Mouse (Mus musculus): ENCODE results near the gene Hrh1.

Hrh1 gene

DNA sequence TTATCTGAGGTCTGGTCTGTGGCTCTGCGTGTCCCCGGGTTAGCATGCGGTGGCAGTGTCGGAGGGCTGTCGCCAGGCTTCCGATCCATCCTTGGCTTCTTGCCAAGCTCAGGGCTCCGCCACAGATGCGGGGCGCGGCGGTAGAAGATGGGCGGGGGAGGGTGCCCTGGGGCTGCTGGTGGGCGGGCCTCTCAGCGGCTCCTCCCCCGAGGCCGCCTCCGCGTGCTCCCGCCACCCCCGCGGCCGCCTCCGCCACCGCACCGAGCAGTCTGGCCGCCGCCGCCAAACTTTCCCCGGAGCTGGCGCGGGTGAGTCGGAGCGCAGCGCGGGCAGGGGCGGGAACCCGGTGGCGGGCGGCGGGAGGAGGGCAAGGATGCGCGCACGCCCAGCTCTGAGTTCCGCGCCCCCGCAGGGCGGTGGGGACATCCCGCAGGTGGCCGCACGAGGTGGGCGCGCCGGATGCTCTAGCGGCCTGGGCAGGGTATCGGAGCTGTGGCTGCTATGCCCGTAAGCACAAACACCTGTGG is at the start of gene Hrh1:
Hrh1 (plus strand) TSS at position 246 of the 527 bp plus-strand sequence.
- DNase-seq = peak; percentile 62

DNA sequence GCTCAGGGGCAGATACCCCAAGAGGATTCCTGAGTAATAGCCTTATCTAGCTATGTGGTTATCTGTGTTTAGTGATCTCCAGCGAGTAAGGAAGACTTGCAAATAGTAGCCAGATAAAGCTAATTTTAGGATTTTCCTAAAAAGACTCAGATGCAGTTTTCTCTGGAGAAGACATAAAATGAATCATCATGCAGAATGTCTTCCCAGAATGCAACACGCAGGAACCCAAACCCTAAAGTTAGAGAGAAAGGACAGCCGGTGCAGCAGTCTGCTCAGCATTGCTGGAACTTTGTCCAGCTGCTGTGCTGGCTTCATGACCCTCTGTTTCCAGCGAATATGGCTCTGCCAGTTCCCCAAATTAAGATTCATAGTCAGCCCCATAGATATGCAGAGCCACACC is 43.1 kb upstream of the Hrh1 start:
- no peak for DNase-seq

DNA sequence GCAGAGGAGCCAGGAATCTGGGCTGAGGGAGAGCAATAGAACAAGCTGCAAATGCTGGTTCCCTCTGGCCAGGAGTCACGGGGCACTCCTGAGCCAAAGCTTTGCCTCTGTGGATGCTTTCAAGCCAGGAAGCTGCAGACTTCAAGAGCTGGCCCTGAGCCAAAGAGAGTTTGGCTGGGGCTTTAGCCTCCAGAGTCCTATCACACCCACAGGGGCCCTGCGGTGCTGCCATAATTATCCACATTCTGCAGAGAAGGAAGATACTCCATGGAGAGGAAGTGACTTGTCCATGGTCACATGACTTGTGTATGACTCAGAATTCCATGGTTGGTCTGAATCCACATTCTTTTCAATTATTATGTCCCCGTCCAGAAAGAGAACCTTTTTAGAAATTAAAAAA is 39.6 kb upstream of the Hrh1 start:
- peak; percentile 47 for DNase-seq

DNA sequence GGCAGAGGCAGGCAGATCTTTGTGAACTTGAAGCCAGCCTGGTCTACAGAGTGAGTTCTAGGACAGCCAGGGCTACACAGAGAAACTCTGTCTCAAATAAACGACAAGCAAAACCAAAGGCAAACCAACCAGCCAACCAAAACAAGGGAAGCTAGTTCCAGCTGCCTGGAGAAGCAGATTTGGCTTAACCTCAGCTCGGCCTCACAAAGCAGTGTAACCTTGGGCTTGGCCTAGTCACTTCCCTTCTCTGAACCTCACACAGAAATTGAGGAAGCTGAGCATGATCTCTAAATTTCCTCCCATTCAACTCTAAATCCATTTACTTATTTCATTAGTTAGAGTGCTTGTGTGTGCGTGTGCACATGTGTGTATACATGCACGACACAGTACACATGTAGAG is 35.4 kb upstream of the Hrh1 start:
- no peak for DNase-seq

DNA sequence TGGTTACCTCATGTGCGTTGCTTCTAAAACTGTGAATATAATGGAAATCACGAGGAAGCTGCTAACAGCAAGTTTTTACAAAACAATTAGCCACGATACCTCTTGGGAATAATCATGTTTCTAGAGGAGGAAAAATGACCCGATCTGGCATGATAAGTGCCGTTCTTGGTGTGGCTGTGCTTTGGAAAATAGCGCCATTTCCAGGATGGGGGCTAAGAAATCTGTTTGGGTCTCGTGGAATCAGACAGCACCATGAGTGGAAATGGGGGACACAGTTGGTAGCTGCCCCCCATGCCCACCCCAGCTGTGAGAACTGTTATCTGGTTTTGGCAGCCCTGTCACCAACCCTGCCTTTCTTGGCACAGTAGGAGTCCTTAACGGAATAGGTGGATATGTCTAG is 34.0 kb upstream of the Hrh1 start:
- DNase-seq = no peak

DNA sequence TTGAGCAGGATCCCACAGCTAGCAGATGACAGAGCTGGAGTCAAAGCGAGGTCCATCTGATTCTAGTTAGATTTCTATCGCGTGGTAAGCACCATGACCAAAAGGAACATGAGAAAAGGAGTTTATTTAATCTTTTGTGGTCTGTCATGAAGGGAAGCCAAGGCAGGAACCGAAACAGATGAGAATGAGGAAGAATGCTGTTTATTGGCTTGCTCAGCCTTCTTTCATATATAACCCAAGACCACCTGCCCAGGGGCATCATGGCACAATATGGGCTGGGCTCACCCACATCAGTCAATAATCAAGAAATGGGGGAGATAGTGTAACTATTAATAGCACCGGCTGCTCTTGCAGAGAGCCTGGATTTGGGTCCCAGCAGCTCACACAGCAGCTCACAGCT is 33.0 kb upstream of the Hrh1 start:
- no peak for DNase-seq

DNA sequence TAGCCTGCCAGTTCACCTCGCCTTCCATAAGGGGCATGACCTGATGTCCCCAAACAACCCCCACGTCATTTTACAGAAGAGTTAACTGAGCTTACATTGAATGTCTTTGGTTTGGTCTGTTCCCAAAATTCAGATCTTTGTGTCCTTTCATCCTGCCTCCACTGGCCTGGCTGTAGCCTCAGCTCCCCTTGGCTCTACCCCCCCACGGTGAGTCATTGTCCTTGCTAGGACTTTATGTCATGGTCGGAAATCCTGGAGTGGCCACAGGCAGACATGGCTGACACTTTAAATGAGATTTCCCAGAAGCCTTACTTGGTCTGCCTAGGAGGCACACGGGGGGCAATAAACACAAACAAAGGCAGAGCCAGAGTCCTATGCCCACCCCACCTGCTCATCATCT is 31.5 kb upstream of the Hrh1 start:
- no peak for DNase-seq

DNA sequence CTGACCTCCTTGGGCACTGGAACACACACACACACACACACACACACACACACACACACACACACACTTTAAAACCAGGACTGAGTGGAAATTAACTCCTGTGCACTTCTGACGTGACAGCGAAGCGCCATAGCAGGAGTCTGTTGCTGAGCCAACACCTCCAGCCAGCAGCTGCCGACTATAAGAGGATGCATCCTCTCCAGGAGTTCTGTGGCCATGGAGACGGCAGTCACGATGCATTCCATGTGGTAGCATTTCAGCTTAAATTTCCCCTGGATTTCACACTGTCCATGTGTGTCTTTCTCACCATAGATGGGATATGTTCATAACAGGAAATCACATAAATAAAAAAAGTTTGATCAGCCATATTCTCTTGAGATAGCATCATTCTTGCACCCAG is 30.1 kb upstream of the Hrh1 start:
- DNase-seq = peak; percentile 26

DNA sequence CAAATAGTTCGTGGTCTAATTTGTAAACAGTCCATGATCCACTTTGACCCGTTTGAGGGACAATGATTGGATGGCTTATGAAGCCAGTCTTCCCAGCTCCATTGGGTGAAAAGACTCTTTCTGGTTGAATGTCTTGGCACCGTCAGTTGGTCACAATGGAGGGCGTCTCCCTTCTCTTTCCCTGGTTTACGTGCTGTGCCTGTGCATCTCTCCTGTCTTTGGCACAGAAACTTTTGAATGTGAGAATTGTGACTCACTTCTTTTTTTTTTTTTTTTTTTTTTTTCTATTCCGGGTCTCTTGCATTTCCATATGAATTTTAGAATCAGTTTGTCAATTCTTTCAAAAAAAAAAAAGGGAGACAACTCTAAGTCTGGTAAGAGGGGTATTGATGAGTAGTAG is 29.5 kb upstream of the Hrh1 start:
- no peak for DNase-seq

DNA sequence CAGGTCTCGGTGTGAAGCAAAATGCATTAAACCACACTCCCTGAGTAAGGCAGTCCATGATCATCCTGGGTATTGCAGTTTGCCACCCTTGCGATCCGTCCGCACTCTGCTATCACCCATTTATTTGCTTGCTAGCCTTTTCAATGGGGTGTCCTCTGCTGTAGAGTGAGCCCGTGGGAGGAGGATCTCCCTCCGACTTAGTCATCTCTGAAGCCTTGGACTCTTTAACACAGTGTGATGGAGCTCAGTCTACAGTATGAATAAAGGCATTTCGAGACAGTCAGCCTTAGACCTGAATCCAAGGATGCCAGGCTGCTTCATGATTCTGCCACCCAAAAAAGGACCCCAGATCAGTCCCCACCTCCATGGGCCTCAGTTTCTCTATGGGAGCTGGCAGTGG is 25.0 kb upstream of the Hrh1 start:
- DNase-seq = no peak

DNA sequence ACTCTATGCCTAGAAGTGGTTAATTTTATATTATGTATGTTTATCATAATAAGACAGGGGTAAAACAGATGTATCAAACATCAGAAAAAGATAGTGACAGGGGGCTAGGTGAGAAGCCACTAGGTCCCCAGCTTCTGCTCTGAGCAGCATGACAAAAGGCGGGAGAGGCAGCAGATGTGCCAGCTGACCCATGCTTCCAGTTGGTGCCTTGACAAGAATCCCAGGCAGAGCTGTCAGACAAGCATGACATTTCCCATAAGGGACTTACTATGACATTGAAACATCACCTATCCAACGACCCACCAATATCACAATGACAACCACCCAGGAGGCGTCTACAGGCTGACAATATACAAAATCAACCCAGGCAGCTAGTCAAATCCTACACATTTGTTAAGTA is 16.9 kb upstream of the Hrh1 start:
- DNase-seq = no peak

DNA sequence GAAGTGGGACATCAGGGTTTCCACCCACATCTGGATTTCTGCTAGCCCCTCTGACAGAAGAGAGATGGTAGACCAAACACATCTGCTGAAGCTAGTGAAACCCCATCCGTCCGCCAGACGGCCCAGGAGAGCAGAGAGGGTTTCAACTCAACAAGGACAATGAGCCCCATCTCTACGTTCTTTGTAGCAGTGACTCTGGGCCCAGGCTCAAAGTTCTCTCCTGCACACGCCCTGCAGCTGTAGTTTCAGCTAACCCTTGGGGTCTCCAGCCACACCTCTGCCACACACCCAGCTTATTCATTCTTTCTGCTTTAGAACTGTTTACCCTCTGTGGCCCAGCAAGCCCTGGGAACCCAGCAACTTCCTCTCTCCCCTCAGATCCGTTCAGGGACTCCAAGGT is 10.4 kb upstream of the Hrh1 start:
- no peak for DNase-seq

DNA sequence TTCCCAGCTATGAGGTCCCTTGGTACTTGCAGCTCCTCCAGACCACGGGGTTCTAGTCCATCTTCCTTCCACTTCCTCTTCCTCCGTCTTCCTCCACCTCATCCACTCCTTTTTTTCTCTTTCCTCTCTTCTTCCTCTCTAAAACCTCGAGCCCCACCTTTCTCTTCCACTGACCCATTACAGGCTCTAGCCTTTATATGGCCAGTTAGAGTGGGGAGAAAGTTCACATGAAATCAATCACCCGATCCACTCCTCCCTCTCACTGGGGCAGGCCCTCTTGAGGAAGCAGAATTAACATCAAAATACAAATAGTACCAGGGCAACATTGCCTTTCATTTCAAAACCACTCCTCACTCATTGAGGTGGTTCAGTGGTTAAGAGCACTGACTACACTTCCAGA is 9.9 kb upstream of the Hrh1 start:
- no peak for DNase-seq

DNA sequence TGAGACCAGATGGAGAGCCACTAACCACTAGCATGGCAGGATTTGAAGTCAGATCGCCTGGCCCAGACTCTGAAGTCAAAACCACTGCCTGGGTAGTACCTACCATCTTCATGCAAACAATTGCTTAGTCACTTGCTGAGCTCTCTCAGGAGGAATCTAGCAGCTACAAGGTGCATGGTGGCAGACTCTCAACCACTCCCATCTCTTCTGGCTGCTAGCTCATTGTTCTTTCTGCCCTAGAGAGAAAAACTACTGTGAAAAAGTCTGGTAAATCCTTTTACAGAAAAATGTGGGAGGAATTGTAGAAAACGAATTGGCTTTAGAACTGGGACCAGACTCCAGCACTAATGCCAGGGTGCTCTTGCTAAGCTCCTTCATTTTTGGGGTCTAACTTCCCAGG is 7.6 kb upstream of the Hrh1 start:
- DNase-seq = no peak

DNA sequence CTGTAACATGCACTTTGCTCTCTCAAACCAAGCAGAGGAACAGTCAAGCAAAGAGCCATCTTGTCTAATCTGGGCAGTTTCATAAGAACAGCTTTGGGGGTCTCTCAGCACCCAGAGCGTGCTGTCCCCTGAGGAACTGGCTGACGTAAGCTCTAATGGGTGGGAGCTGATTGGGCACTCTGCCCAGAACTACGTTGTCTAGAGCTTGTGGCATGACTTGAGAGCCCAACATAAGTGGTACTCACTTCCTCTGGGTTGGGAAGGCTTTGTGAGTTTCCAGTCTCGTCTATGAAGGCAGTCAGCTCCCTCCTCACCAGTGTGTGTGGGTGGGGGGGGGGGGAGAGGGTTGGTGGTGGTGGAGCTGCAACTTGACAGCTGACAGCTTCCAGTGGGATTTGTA is 2.8 kb upstream of the Hrh1 start:
- DNase-seq = no peak

DNA sequence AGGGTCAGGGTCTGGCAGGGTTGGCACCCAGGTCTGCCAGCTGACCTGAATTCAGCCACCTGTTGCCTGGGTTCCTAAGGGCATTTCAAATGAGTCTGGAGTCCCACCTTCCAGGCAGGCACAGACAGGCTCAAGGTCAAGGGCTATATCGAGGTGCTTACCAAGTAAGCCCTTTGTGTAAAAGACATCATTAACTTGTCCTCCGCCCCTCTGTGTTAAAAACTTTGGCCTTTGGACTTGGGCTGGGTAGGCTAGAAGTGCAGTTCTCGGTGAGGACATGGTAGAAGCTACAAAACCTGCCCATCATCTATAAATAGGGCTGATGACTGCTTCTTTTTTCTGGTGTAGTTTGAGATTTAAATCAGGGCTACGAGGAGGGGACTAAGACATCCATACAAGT is 1.1 kb upstream of the Hrh1 start:
- no peak for DNase-seq

DNA sequence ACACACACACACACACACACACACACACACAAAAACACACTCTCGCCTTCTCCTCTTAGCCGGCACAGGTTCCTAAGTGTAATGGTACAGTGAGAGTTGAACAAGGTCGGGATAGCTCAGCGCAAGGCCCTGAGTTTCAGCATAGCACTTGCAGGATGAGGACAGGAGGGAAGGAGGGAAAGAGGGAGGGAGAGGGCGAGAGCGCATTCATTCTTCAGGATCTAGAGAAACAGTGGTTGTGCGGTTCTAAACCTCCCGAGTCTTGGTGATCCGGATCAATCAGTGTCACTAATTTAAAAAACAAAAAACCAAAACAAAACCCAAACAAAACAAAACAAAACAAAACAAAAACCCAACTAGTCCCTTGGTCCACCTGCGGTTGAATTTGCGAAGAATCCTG is 456 bp upstream of the Hrh1 start:
- DNase-seq = no peak

DNA sequence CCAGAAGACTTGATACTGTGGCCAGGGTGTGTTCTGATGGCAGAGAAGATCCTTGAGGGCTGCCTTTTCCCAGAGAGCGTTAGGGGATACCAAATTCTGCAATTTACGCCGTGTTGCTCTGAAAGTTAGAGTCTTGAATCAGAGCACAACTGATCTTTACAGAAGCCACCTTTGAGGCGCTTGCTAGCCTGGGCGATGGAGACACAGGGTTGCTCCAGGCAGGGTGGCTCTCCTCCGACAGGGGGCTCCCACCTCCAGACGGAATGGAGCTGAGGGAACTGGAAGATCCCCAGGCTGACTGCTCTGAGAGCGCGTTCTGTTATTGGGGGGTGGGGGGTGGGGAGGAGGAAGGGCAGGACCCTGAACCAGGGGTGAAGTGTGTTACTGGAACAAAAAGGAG is 890 bp downstream of the Hrh1 start:
- peak; percentile 75 for DNase-seq

DNA sequence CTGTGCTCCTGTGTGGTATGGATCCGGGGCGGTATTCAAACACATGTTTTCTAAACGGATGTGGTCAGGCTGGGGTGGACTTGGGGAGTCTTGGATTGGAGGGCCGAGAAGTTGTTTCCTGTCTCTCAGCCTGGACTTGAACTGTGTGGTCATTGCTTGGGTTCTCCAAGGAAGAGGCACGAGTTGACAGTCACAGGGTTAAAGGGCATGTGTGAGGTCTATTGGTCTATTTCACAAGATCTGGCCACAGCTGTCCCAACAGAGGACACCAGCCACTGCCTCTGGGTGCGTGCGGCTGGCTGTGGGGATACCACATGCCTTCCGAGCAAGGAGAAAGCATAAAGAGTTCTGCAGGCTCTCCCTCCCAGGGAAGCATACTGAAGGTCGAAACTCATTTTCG is 2.7 kb downstream of the Hrh1 start:
- DNase-seq = no peak

DNA sequence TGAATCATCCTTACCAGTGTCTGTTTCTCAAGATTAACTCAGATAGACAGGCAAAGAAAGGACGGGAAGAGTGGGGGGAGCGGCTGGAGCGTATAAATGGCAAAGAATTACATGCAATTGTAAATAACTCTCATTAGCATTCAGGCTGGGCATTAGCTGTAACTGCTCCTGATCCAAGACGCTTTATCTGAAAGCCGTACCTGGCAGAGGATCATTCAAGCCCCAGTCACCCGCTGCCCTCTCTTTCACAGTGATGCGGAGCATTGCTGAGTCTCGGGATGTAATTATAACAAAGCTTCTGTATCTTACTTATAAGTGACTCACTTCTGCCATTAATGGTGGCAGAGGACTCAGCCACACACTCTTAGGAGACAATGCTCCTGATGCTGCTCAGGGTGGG is 3.1 kb downstream of the Hrh1 start:
- no peak for DNase-seq

DNA sequence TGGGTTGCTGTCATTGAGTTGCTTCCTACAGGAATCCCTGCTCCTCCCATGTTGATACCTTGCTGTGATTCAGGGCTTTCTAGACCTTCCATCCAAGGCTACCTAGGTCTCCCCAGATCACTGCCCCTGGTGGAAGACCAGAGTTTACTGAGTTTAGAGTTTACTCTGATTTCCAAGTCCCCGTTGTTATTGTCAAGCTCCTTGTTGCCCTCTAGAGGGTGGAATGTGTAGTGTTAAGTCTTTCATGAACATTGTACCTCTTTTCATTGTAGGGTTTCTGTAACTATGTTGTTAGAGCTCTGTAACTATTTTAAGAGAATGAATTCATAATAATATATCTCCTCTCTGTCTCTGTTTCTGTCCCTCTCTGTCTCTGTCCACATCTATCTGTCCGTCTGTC is 4.4 kb downstream of the Hrh1 start:
- no peak for DNase-seq

DNA sequence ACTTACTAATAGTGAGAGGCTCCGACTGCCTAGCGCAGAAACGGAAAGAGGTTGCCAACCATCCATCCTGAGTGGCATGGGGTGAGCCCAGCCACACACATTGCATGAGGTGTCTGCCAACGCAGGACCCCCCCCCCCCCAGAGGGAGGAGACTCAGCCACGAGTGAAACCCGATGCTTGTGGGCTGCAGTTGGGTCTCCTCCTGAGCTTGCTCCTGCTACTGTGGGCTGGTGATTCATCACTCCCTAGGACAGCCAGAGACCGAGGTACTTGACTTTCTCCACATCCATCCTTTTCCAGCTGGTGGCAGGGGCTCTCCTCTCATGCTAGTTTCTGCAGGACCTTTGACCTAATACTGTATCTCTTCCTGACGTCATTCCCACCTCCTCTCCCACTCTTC is 5.9 kb downstream of the Hrh1 start:
- no peak for DNase-seq

DNA sequence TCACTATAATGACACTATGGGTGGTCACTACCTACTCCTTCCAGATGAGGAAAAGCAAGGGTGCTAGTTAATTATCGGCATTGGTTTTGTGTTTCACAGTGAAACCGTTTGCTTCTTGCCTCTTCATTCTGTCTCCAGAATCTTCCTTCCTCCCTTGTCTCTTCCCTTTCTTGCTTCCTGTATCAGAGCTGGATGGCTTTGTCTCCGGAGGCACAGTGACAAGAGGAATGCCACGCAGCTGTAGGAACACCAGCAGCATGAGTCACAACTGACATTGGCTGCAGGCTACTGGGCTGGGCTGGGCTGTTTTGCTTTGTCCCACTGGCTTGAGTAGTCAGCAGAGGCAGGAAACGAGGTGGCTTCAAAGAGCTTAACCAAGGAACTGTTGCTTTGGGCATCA is 6.4 kb downstream of the Hrh1 start:
- DNase-seq = no peak

DNA sequence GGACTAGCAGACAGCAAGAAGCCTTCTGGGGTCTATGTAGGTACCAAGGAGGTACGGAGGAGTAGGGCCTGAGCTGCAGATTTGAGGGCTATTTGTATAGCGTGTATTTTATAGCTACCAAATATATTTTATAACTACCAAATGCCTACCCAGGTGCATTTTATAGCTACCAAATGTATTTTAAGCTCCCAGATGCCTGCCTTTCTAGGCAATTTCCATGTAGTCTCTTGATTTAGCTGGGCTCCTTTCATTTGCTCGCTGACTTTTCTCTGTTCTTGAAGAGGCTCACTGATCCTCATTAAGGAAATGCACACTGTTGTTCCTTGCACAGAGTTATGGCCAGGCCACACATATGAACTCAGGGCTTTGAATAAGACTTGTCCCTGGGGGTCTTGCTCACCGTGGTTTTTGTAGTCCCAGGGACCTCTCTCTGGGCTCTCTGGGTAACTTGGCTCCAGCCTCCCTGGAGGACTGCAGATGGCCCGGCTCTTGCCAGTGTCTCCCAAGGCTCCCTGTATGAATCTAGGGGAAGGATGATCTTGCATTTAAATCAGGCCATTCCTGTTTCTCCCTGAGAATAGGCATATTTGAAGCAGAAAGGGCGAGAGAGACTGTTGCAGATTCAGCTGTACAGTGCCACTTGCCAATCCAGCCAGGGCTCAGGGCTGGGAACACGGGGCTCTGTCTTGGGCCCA is 7.2 kb downstream of the Hrh1 start:
- no peak for DNase-seq

DNA sequence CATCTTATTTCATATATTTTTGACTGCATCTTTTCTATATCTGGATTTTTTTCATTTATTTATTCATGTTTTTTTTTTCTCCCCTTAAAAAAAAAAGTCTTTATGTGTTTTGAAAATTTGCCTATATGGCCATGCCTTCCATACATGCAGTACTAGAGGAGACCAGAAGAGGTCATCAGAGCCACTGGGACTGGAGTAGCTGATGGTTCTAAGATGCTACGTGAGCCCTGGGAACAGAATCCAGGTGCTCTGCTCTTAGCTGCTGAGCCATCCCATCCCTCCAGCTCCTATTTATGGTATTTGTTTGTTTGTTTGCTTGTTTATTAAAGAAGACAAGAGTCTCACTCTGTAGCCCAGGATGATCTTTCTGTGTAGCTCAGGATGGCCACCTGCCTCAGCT is 8.9 kb downstream of the Hrh1 start:
- no peak for DNase-seq

DNA sequence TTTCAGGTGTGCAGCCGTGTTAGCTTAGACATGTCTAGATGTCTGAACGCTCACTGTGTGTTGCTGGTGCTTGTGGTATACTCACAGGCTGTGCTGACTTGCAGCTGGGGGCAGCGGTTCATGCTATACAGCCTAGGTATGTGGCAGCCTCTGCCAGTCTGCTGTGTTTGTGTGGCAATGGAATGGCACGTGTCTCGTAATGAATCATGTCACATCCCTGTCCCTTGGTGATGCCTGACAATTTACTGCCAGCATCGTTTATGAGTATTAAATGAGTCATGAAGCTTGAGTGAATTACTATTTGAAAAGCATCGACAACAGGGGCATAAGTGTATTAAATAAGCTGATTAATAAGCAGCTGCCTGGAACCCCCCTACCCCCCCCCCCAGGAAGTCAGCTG is 9.3 kb downstream of the Hrh1 start:
- no peak for DNase-seq

Data from right cerebral cortex, postnatal 4 days (tissue).